Mouse (Mus musculus) lung, embryonic 16.5 days (tissue): ENCODE results near the gene Treh. TPM values are rescaled to one million over a fixed set of nuclear protein-coding genes. Genes with fewer than 3 reads are reported as not detected.

Source experiments
- ATAC-seq: fragments of 200-750 bp; cut with Nextera tagmentation; 2 replicates; pipeline ENCODE4 v1.8.0; 2017; ENCODE audit warnings: low read depth, mild to moderate bottlenecking, moderate library complexity
- H3K27ac ChIP-seq: fragments of 300-500 bp; sonication (generic); 2 replicates; pipeline ENCODE4 v1.5.1; 2014; ENCODE audit warnings: mild to moderate bottlenecking, control low read depth, low read length
- H3K27me3 ChIP-seq: fragments of 300-500 bp; sonication (generic); 2 replicates; pipeline ENCODE4 v1.6.1; 2014; ENCODE audit warnings: low read depth, low read length, mixed read lengths; ENCODE audit not compliant: control insufficient read depth, insufficient read depth
- H3K36me3 ChIP-seq: fragments of 300-500 bp; sonication (generic); 2 replicates; pipeline ENCODE4 v1.6.1; 2014; ENCODE audit warnings: low read length; ENCODE audit not compliant: control insufficient read depth, insufficient read depth
- H3K4me1 ChIP-seq: fragments of 300-500 bp; sonication (generic); replicated peaks from 2 replicates; pipeline ENCODE4 v1.6.1; 2014; ENCODE audit warnings: low read length, mixed read lengths; ENCODE audit not compliant: control insufficient read depth, insufficient read depth
- H3K4me2 ChIP-seq: fragments of 300-500 bp; sonication (generic); 2 replicates; pipeline ENCODE4 v1.6.1; 2014; ENCODE audit warnings: low read depth, low read length, control low read depth
- H3K4me3 ChIP-seq: fragments of 300-500 bp; sonication (generic); 2 replicates; pipeline ENCODE4 v1.5.1; 2014; ENCODE audit warnings: mild to moderate bottlenecking, low read length, control low read depth
- H3K9ac ChIP-seq: fragments of 300-500 bp; sonication (generic); 2 replicates; pipeline ENCODE4 v1.6.1; 2014; ENCODE audit warnings: low read length, control low read depth
- H3K9me3 ChIP-seq: fragments of 300-500 bp; sonication (generic); 2 replicates; pipeline ENCODE4 v1.6.1; 2016; ENCODE audit warnings: low read length; ENCODE audit not compliant: control insufficient read depth
- WGBS: fragments of 180-500 bp; shearing (Covaris S2); extraction: QIAGEN DNeasy Blood & Tissue Kit; methylation state at CpG from one replicate; pipeline ENCODE4 v1.1.7; 2014; 5-methylcytosine and 5-hydroxymethylcytosine counted together
- polyA plus RNA-seq: library from polyadenylated mRNA; unstranded; fragments of >200 nt; fragmentation: Nextera tagmentation; extraction: Ambion mirVana; gene quantifications from 2 replicates; pipeline ENCODE4 v1.2.1, GENCODE M21; 2015

Treh gene
- polyA plus RNA-seq, 1 experiment from 2014 or later: not detected

DNA sequence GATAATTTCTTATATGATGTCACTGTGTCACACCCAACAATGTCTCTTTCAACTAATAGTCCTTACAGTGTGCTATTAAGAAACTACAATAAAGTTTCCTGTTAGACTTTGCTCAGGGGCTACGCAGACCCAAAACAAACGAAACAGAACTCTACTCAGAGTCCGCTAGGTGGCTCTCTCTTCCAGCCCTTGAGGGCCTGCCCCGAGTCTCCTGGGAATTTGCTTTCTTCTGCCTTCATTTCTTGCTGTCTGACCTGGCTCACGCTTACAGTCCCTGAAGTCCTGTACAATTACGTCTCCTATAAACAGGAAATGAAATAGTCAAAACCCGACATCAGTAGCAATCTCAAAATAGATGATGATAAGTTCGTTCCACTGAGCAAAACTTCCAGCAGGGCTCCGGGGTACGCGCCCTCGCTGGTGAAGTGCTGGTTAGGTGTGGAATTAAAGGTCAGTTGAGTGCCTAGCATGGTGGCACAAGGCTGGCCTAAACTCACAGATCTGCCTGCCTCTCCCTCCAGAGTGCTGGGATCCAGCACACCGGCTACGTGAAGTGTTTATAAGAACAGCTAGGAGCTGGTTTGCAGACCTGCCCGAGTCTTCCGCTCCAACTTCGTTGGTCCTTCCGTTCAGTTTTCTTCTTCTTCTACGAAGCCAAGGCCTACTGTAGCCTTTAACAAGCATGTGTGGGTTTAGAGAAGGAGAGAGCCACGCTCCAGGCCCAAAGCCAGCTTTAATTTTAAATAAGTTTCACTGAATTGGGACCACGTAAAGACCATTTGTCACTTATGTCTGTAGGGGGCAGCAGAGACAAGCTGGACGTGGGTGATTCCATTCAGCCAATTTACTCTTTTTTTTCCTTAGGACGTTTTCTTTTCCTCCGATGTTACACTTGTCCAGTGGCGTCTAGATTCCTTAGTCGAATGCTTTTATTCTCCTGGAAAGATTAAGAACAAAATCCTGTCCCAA is 17.7 kb upstream of the Treh start:
- H3K9ac ChIP-seq: peak overlapping the region; percentile 61
- H3K9me3 ChIP-seq: no peaks in the 10 kb centered on the region
- H3K4me3 ChIP-seq: peak overlapping the region; percentile 38
- WGBS: 17% methylated on average over 26 of the region's 26 CpGs
- no peaks in the 10 kb centered on the region for H3K36me3 ChIP-seq
- H3K27me3 ChIP-seq: no peaks in the 10 kb centered on the region
- H3K4me1 ChIP-seq: peaks cover 5% of the 10 kb centered on the region
- ATAC-seq: peak; percentile 76
- 0 out of 2 replicates have a peak overlapping the region, but pooled peaks have one; percentile 36 for H3K27ac ChIP-seq
- peak overlapping the region; percentile 64 for H3K4me2 ChIP-seq

DNA sequence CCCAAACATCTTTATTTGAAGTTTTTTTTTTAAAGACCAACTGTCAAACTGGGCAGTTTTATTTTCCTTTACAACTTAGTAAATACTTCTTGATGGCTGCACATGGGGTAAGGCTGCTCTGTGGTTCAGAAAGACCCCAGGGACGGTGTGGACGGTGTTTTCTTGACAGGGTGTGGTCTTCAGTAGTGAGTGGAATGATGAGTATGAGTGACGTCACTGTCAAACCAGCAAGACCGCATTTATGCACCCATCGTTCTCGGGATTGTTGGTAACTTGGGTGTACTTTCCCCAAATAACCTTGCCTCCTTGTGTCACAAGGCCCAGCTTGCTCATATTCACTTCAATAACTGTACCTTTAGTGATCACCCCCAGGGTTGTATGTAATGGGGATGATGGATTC is 9.3 kb upstream of the Treh start:
- Histone ChIP-seq H3K4me2 (no peak overlapping the region), H3K27me3 (no peaks in the 10 kb centered on the region), H3K9ac (no peak overlapping the region), H3K9me3 (no peaks in the 10 kb centered on the region), H3K4me3 (no peak overlapping the region), H3K36me3 (no peaks in the 10 kb centered on the region), H3K4me1 (no peaks in the 10 kb centered on the region), H3K27ac (no peak overlapping the region)
- 76% methylated on average over 6 of the region's 6 CpGs for WGBS
- no peak for ATAC-seq

DNA sequence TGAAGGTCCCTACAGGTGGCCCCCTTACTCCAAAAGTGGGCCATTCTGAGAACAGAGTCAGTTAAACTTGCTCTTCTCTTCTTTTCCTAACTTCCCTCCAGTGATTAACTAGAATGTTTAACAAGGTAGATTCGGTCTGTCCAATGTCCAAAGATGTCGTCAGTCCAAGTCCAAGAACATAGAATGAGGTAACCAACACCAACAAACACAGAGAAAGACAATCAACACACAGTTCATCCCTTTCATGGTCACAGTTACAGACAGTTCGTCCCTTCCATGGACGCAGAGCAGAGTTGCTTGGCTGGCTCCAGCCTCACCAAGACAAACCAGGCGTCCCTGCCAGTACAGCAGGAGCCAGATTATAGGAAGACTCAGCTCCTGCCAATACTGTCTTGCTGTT is 1.6 kb upstream of the Treh start:
- Histone ChIP-seq H3K27ac (no peak overlapping the region), H3K4me2 (no peak overlapping the region), H3K4me3 (no peak overlapping the region), H3K9me3 (0 out of 2 replicates have a peak, but pooled peaks cover 2% of the 10 kb centered on the region), H3K36me3 (no peaks in the 10 kb centered on the region), H3K9ac (no peak overlapping the region), H3K27me3 (no peaks in the 10 kb centered on the region), H3K4me1 (no peaks in the 10 kb centered on the region)
- no peak for ATAC-seq
- WGBS: 85% methylated on average over 5 of the region's 5 CpGs

DNA sequence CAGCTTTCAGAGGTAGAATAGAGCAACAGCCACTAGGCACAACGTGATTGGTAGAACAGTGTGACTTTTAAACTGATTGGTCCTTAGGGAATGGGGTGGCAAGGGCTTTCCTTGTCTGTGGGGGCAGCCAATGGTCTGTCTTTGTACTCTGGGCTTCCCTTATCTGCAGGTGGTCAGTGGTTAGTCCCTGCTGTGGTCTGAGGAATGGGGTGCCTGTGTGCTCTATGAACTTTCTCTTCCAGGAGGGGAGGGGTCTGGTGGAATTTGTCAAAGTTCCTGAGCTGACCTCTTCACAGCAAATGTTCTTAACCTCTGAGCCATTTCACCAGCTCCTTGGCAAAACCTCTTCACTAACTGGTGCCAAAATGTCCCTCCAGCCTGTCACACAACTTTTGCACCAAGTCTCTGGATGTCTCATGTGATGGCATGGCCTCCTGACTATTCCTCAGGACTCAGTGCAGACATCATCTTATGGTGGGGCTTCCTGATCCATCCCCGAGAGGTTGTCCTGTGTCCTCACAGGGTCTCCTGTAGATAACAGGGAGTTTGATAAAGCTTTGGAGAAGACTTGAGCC is 655 bp upstream of the Treh start:
- Histone ChIP-seq H3K36me3 (no peaks in the 10 kb centered on the region), H3K27ac (no peak overlapping the region), H3K9me3 (0 out of 2 replicates have a peak, but pooled peaks cover 2% of the 10 kb centered on the region), H3K4me1 (no peaks in the 10 kb centered on the region), H3K4me3 (no peak overlapping the region), H3K9ac (no peak overlapping the region), H3K27me3 (no peaks in the 10 kb centered on the region), H3K4me2 (no peak overlapping the region)
- WGBS: 60% methylated on average over 2 of the region's 2 CpGs
- ATAC-seq: no peak

DNA sequence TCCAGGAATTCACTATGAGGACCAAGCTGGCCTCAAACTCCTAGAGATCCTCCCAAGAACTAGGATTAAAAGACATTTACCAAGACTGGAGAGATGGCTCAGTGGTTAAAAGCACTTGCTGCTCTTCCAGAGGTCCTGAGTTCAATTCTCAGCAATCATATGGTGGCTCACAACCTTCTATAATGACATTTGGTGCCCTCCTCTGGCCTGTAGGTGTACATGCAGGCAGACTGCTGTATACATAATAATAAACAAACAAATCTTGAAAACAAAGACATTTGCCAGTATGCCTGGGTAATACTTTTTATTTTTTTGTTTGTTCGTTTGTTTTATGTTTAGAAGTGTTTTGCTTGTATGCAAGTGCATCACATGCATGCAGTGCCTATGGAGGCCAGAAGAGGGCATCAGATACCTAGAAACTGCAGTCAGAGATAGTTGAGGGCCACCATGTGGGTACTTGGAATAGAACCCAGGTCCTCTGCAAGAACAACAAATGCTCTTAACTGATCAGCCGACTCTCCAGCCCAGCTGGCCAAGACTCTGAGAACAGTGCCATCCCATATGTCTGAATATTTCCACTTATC is 5.3 kb downstream of the Treh start:
- no peak for ATAC-seq
- Histone ChIP-seq H3K4me1 (no peaks in the 10 kb centered on the region), H3K36me3 (no peaks in the 10 kb centered on the region), H3K9ac (no peak overlapping the region), H3K27me3 (no peaks in the 10 kb centered on the region), H3K4me2 (no peak overlapping the region), H3K4me3 (no peak overlapping the region), H3K9me3 (no peaks in the 10 kb centered on the region), H3K27ac (no peak overlapping the region)
- 91% methylated on average over 2 of the region's 2 CpGs for WGBS

DNA sequence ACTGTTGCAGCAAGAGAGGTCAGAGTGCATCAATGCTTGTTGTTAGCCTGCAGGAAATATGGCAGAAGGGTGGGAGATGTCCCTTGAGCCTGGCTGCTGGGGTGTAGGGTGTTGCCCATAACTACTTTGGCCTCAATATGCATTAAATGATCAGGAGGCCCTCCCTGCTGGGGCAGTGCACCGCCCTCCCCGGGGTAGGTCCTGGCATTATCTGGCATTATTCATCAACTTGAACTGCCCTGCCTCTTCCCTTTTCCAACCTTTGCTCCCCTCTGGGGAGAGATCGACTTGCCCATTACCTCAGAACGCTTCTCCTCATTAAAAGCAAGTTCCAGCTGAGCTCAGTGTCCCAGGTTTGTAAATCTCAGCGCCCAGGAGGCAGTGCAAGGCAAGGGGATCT is 6.5 kb downstream of the Treh start:
- Histone ChIP-seq H3K4me1 (no peaks in the 10 kb centered on the region), H3K9ac (no peak overlapping the region), H3K27ac (no peak overlapping the region), H3K9me3 (no peaks in the 10 kb centered on the region), H3K36me3 (no peaks in the 10 kb centered on the region), H3K4me2 (no peak overlapping the region), H3K4me3 (no peak overlapping the region), H3K27me3 (no peaks in the 10 kb centered on the region)
- WGBS: 72% methylated on average over 5 of the region's 5 CpGs
- ATAC-seq: no peak

DNA sequence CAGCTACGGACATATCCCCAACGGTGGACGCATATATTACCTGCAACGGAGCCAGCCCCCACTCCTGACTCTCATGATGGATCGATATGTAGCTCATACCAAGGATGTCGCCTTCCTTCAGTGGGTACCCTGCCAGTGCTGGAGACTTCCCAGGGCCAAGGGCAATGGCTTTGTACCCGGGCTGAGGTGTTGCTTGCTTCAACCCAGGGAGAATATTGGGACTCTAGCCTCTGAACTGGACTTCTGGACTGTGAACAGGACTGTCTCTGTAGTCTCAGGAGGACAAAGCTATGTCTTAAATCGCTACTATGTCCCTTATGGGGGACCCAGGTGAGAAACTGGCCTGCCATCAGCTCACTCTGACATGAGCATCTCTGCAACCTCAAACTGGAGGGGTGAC is 10.0 kb downstream of the Treh start:
- H3K36me3 ChIP-seq: 0 out of 2 replicates have a peak, but pooled peaks cover 3% of the 10 kb centered on the region
- H3K27me3 ChIP-seq: no peaks in the 10 kb centered on the region
- WGBS: 83% methylated on average over 8 of the region's 8 CpGs
- no peak overlapping the region for H3K27ac ChIP-seq
- H3K4me1 ChIP-seq: peaks cover 5% of the 10 kb centered on the region; the same call in 1 of the 2 replicates
- H3K4me3 ChIP-seq: no peak overlapping the region
- no peak for ATAC-seq
- no peaks in the 10 kb centered on the region for H3K9me3 ChIP-seq
- no peak overlapping the region for H3K4me2 ChIP-seq
- no peak overlapping the region for H3K9ac ChIP-seq

DNA sequence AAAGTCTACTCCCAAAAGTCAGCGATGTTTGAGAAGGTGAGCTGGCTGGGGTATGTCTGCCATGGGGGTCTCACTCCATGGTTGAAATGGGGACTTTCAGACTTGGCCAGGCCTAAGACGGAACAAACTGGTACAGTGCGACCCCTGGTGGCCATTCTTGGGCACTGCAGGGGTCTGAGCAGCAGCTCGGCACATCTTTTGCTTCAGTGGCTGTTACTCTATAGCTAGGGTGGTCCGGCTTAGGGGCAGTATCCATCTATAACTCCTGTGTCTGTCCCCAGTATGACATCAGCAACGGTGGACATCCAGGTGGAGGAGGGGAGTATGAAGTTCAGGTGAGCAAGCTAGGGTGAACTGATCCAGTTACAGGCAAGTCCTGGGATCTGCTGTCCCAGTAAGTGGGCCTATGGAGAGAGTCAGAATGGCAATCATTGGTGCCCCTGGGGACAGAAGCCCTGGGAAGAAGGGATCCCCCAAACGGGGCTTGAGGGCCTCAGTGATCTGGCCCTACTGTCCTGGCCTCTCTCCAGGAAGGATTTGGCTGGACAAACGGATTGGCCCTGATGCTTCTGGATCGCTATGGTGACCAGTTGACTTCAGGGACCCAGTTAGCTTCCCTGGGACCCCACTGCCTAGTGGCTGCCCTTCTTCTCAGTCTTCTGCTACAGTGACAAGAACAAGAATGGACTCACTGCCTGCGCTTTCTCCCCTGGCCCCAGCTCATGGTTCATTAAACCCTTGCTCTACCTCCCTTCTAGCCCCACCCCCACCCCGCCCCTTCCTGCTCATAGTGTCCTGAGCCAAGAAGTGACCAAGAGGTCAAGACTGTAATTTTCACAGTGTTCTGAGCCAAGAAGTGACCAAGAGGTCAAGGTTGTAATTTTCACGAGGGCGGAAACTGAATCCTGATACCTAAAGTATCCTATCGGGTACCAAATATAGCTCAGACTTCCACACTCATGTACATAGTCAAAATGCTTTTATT is 12.6 kb downstream of the Treh start:
- WGBS: 34% methylated on average over 14 of the region's 14 CpGs
- H3K9ac ChIP-seq: no peak overlapping the region
- H3K4me3 ChIP-seq: no peak overlapping the region
- peak; percentile 63 for ATAC-seq
- H3K27me3 ChIP-seq: no peaks in the 10 kb centered on the region
- H3K27ac ChIP-seq: no peak overlapping the region
- H3K9me3 ChIP-seq: no peaks in the 10 kb centered on the region
- H3K4me2 ChIP-seq: no peak overlapping the region
- H3K36me3 ChIP-seq: peaks cover 7% of the 10 kb centered on the region; the same call in 1 of the 2 replicates
- peaks cover 5% of the 10 kb centered on the region; the same call in 1 of the 2 replicates for H3K4me1 ChIP-seq
